Mouse (Mus musculus): ENCODE results near the gene Nmnat3. TPM values are rescaled to one million over a fixed set of nuclear protein-coding genes. Genes with fewer than 3 reads are reported as not detected.
"Not testable (repeated sequence)": the region's sequence is repeated elsewhere in the genome, so short reads cannot be mapped to it uniquely, and the experiment has no call there.

Nmnat3 gene
- 16.7 and 19.1 TPM in 2 replicates for polyA plus RNA-seq (2012; rRNA removed)
- 26.8 and 28.2 TPM in 2 replicates for polyA plus RNA-seq (2014; fragmentation: Nextera tagmentation; extraction: Ambion mirVana)

DNA sequence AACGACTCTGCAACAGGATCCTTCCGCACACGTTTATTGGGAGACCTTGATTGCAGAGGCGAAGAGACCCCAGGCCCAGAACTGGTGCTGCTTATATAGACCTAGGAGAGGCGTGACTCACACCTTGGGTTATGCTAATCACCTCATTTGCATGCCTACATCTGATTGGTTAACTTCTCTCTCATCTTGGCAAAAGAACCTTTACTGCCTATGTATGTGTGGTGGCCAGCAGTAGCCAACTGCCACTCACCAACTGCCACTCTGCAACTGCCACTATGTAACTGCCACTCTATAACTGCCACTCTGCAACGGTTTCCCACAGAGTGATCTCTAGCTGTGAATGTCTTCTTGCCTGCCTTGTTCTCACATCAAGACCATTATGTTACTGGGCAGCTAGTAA, at the start of gene Nmnat3:
Gene Nmnat3 (plus strand): TSS at position 301 of the 400 bp plus-strand sequence.
- not testable (repeated sequence) for ATAC-seq (ENCODE audit: insufficient read depth)
- 59% methylated on average over 6 of the region's 6 CpGs for WGBS (ENCODE audit: insufficient replicate concordance)

GRCm38 (mm10) chr9:98243481-98243880, 43.8 kb upstream of the Nmnat3 start:
- Histone ChIP-seq H3K27ac (no peak overlapping the region), H3K4me3 (ENCODE audit: insufficient read depth in 1 of 2, low read depth in 2 of 2, low read length in 2 of 2) (no peak overlapping the region), H3K27me3 (ENCODE audit: control insufficient read depth, insufficient read depth, low read length) (no peaks in the 10 kb centered on the region), H3K4me1 (replicated peaks; ENCODE audit: control insufficient read depth in 2 of 2, insufficient read depth in 2 of 2, low read length in 1 of 2) (no peaks in the 10 kb centered on the region), H3K4me2 (ENCODE audit: low read depth) (no peak overlapping the region), H3K36me3 (replicated peaks; ENCODE audit: control insufficient read depth, insufficient read depth, low read depth) (no peaks in the 10 kb centered on the region), H3K9me3 (ENCODE audit: control insufficient read depth, low read length) (no peaks in the 10 kb centered on the region), H3K9ac (replicated peaks) (no peak overlapping the region)
- WGBS (ENCODE audit: insufficient replicate concordance): 53% methylated on average over 2 of the region's 2 CpGs
- no peak for DNase-seq (ENCODE audit: low read depth in 3 of 3, low spot score in 3 of 3)
- TF ChIP-seq CTCF (IDR thresholded peaks at IDR 0.05; ENCODE audit: low read depth) (no peak), EP300 (IDR thresholded peaks at IDR 0.05; ENCODE audit: low read depth) (no peak)
- ATAC-seq (ENCODE audit: insufficient read depth): no peak

More for the DNA sequence above, at the start of gene Nmnat3:
- H3K9ac ChIP-seq (replicated peaks); H3K27ac ChIP-seq; H3K4me3 ChIP-seq (ENCODE audit: insufficient read depth in 1 of 2, low read depth in 2 of 2, low read length in 2 of 2); H3K36me3 ChIP-seq (replicated peaks; ENCODE audit: control insufficient read depth, insufficient read depth, low read depth); H3K27me3 ChIP-seq (ENCODE audit: control insufficient read depth, insufficient read depth, low read length); DNase-seq (ENCODE audit: low read depth in 3 of 3, low spot score in 3 of 3); H3K4me1 ChIP-seq (replicated peaks; ENCODE audit: control insufficient read depth in 2 of 2, insufficient read depth in 2 of 2, low read length in 1 of 2); H3K4me2 ChIP-seq (ENCODE audit: low read depth); H3K9me3 ChIP-seq (ENCODE audit: control insufficient read depth, low read length): not testable (repeated sequence)

DNA sequence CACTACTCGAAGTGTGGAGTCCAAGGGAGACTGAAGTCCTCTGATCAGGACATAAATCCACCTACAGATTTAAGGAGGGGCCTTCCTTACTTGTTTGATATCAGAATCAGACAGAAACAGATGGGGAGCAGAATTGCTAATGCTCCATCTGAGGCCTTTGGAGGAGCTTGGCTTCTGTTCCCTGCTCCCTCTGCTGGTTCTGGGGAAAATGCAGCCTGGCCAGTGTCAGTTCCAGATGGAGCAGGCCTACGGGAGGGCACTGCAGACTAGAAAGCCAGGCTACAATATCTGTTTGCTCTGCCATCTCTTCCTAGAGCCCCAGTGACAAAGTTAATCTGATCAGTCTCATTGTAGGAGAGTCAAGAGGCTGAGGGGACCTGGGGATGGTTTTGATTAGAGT, 43.0 kb upstream of the Nmnat3 start:
- DNase-seq (ENCODE audit: low read depth in 3 of 3, low spot score in 3 of 3) (no peak), ATAC-seq (ENCODE audit: insufficient read depth) (no peak)
- H3K27me3 ChIP-seq (ENCODE audit: control insufficient read depth, insufficient read depth, low read length): no peaks in the 10 kb centered on the region
- no peak overlapping the region for H3K4me3 ChIP-seq (ENCODE audit: insufficient read depth in 1 of 2, low read depth in 2 of 2, low read length in 2 of 2)
- H3K27ac ChIP-seq: no peak overlapping the region
- no peaks in the 10 kb centered on the region for H3K9me3 ChIP-seq (ENCODE audit: control insufficient read depth, low read length)
- H3K9ac ChIP-seq (replicated peaks): no peak overlapping the region
- H3K4me2 ChIP-seq (ENCODE audit: low read depth): no peak overlapping the region
- TF ChIP-seq EP300 (IDR thresholded peaks at IDR 0.05; ENCODE audit: low read depth) (no peak), CTCF (IDR thresholded peaks at IDR 0.05; ENCODE audit: low read depth) (peak; percentile 45)
- WGBS (ENCODE audit: insufficient replicate concordance): 37% methylated on average over 2 of the region's 2 CpGs
- no peaks in the 10 kb centered on the region for H3K4me1 ChIP-seq (replicated peaks; ENCODE audit: control insufficient read depth in 2 of 2, insufficient read depth in 2 of 2, low read length in 1 of 2)
- no peaks in the 10 kb centered on the region for H3K36me3 ChIP-seq (replicated peaks; ENCODE audit: control insufficient read depth, insufficient read depth, low read depth)

DNA sequence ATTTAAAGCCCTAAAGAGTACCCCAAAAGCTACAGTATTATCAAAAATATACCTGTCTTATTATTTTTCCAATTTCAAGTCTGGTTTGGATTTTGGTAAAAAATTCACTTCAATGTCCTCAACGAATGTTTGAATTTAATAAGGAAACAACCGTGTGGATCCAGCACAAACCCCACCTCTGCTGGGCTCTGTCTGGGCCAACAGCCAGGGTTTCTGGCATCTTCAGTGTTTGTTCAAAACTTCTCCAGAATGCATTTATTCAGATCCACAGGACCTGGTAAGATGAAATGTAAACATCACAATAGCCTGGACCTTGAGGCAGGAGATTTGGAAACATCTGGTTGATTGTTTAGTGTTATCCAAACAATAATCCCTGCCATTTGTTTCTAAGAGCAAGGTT, 42.0 kb upstream of the Nmnat3 start:
- no peaks in the 10 kb centered on the region for H3K4me1 ChIP-seq (replicated peaks; ENCODE audit: control insufficient read depth in 2 of 2, insufficient read depth in 2 of 2, low read length in 1 of 2)
- DNase-seq (ENCODE audit: low read depth in 3 of 3, low spot score in 3 of 3) (no peak), ATAC-seq (ENCODE audit: insufficient read depth) (no peak)
- no peaks in the 10 kb centered on the region for H3K27me3 ChIP-seq (ENCODE audit: control insufficient read depth, insufficient read depth, low read length)
- WGBS (ENCODE audit: insufficient replicate concordance): 61% methylated on average over 2 of the region's 2 CpGs
- H3K9me3 ChIP-seq (ENCODE audit: control insufficient read depth, low read length): no peaks in the 10 kb centered on the region
- no peak for TF ChIP-seq CTCF (IDR thresholded peaks at IDR 0.05; ENCODE audit: low read depth)
- no peak for TF ChIP-seq EP300 (IDR thresholded peaks at IDR 0.05; ENCODE audit: low read depth)
- H3K36me3 ChIP-seq (replicated peaks; ENCODE audit: control insufficient read depth, insufficient read depth, low read depth): no peaks in the 10 kb centered on the region
- H3K4me3 ChIP-seq (ENCODE audit: insufficient read depth in 1 of 2, low read depth in 2 of 2, low read length in 2 of 2): no peak overlapping the region
- H3K27ac ChIP-seq: no peak overlapping the region
- no peak overlapping the region for H3K4me2 ChIP-seq (ENCODE audit: low read depth)
- no peak overlapping the region for H3K9ac ChIP-seq (replicated peaks)

- Histone ChIP-seq H3K27ac (no peak overlapping the region), H3K4me3 (ENCODE audit: insufficient read depth in 1 of 2, low read depth in 2 of 2, low read length in 2 of 2) (no peak overlapping the region), H3K4me2 (ENCODE audit: low read depth) (no peak overlapping the region), H3K36me3 (replicated peaks; ENCODE audit: control insufficient read depth, insufficient read depth, low read depth) (no peaks in the 10 kb centered on the region), H3K27me3 (ENCODE audit: control insufficient read depth, insufficient read depth, low read length) (no peaks in the 10 kb centered on the region), H3K4me1 (replicated peaks; ENCODE audit: control insufficient read depth in 2 of 2, insufficient read depth in 2 of 2, low read length in 1 of 2) (no peaks in the 10 kb centered on the region), H3K9ac (replicated peaks) (no peak overlapping the region), H3K9me3 (ENCODE audit: control insufficient read depth, low read length) (no peaks in the 10 kb centered on the region)
- DNase-seq (ENCODE audit: low read depth in 3 of 3, low spot score in 3 of 3): no peak
- ATAC-seq (ENCODE audit: insufficient read depth): no peak
- 72% methylated on average over 1 of the region's 1 CpGs for WGBS (ENCODE audit: insufficient replicate concordance)
- no peak for TF ChIP-seq EP300 (IDR thresholded peaks at IDR 0.05; ENCODE audit: low read depth)
- no peak for TF ChIP-seq CTCF (IDR thresholded peaks at IDR 0.05; ENCODE audit: low read depth)
Measured at GRCm38 (mm10) chr9:98246351-98246750, 40.9 kb upstream of the Nmnat3 start.

Data from liver, embryonic 14.5 days (tissue).